Mouse (Mus musculus): ENCODE data around the gene Ccnyl1.

Gene Ccnyl1

GRCm38 (mm10) chr1:64738180-64738555, 47.9 kb downstream of the Ccnyl1 start:
- DNase-seq (ENCODE audit: low spot score), result no peak

DNA sequence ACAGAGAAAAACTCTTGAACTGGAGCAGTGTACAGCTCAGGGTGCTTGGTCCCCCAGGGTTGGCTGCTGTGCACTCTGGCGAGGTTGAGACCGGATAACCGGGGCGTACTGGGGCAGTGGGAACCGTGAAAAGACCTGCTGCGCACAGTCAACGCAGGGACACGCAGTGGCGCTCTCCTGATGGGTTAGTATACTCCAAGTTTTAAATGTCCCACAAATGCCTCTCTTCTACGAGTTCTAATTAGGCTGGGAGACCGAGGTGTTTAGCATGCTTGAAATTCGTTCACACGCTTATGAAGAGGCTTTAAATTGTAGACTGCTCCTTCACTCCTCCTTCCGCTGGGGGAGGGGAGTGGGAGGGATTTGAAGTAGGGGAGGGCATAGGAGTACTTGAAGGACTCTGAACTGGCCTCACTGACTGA, 48.4 kb downstream of the Ccnyl1 start:
- no peak for DNase-seq (ENCODE audit: low spot score)

DNA sequence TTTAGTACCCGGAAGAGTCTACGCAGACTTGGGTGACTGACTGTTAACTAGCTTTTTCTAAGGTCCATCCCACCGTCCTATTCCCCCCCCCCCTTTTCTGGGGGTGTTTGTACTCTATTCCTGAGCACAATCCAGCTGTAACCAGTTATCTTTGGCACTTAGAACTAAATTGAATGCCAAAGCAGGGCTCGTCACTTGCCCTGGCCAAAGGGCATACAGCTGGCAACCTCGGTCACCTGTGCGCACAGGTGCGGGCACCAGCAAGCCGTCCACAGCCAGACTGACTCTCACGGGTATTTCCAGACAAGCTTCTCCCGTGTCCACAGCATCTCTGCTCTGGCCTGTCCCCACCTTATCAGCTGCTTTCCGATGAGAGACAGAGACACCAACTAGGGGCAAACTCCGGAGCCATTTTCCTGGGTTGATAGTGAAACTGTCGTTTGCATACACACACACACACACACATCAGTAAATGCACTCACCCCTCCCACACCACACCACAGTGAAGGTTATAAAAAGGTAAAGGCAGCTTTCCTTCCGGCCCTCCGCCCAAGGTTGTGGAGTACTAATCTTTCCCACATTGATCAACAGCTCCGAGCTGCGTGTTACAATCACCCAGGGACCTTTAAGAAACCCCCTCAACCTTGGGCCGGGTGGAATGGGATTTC, 52.6 kb downstream of the Ccnyl1 start:
- DNase-seq (ENCODE audit: low spot score), result no peak

- DNase-seq (ENCODE audit: low spot score), result no peak
These were observed 54.4 kb downstream of the Ccnyl1 start for GRCm38 (mm10) chr1:64744616-64745015.

GRCm38 (mm10) chr1:64753109-64753508, 62.9 kb downstream of the Ccnyl1 start:
- no peak for DNase-seq (ENCODE audit: low spot score)

GRCm38 (mm10) chr1:64753668-64754067, 63.4 kb downstream of the Ccnyl1 start:
- DNase-seq (ENCODE audit: low spot score), result no peak

DNA sequence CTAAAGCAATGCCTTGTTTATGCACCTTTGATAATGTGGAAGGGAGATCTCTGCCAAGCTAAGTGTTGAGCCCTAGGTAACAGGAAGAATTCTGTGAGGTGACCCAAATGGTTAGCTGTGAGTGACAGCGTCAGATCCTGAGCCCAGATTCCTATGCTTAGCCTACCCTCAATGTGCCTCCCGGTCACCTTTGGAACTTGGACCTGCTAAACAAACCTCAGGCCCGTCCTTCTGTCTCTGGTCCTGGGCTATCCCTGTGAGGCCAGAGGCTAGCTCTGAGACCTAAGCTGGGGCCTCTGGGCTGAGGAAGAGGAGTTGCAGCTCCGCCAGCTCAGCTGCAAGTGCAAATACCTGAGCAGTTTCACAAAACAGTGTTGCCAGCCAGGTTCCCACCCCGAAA, 64.4 kb downstream of the Ccnyl1 start:
- DNase-seq (ENCODE audit: low spot score), result no peak

GRCm38 (mm10) chr1:64755971-64756639, 65.8 kb downstream of the Ccnyl1 start:
- no peak for DNase-seq (ENCODE audit: low spot score)

- DNase-seq (ENCODE audit: low spot score), result no peak
These were observed 66.4 kb downstream of the Ccnyl1 start for GRCm38 (mm10) chr1:64756640-64757030.

- DNase-seq (ENCODE audit: low spot score), result no peak
These were observed 67.0 kb downstream of the Ccnyl1 start for GRCm38 (mm10) chr1:64757254-64757653.

DNA sequence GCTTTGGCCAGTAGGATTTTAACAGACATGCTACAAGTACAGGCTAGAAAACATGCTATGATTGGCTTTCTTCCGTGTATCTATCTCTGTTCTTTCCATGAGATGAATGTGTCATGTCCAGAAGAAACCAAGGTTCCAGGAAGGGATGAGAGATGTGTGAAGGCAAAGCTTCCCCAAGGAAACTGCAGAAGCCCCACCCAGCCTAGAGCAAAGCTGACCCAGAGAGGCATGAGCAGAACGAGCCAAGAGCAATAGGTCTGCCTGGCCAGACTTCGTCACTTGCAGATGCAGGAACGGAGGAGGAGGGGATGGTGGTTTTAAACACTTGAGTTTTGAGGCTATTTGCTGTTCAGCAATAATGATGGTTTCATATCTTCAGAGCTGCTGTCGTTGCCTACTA, 67.5 kb downstream of the Ccnyl1 start:
- DNase-seq (ENCODE audit: low spot score), result no peak

- no peak for DNase-seq (ENCODE audit: low spot score)
These were observed 71.4 kb downstream of the Ccnyl1 start for GRCm38 (mm10) chr1:64761646-64762045.

DNA sequence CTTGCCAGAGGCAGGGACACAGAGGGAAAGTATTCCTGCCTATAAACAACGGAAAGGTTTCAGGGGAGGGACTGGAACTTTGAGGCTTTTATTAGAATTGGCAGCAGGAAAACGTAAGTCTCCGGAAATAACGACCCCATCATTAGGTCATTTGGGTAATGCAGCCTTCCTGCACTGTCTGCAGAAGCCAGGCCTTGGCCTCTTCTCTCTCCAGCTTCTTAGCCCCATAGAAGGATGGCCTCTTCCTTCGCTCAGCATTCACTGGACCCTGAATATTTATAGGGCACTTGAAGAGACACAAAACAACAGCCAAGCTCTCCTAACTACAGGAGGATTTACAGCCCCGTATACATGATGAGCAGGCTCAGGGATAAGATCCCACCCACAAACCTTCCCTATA, 79.9 kb downstream of the Ccnyl1 start:
- no peak for DNase-seq (ENCODE audit: low spot score)

- no peak for DNase-seq (ENCODE audit: low spot score)
These were observed 83.0 kb downstream of the Ccnyl1 start for GRCm38 (mm10) chr1:64773305-64773704.

Measured in ovary, postnatal 10 days (tissue).